Mouse (Mus musculus): ENCODE results near the gene Ttc39b.

The Ttc39b gene

GRCm38 (mm10) chr4:83233181-83234123 is 90.6 kb downstream of the Ttc39b start:
- DNase-seq (ENCODE audit: low read depth in 2 of 2, low spot score in 2 of 2): no peak

- no peak for DNase-seq (ENCODE audit: low read depth in 2 of 2, low spot score in 2 of 2)
These were observed 91.7 kb downstream of the Ttc39b start for GRCm38 (mm10) chr4:83232315-83232880.

GRCm38 (mm10) chr4:83228664-83229283 is 95.3 kb downstream of the Ttc39b start:
- no peak for DNase-seq (ENCODE audit: low read depth in 2 of 2, low spot score in 2 of 2)

GRCm38 (mm10) chr4:83228073-83228472 is 96.0 kb downstream of the Ttc39b start:
- DNase-seq (ENCODE audit: low read depth in 2 of 2, low spot score in 2 of 2): no peak

GRCm38 (mm10) chr4:83225633-83226360 is 98.3 kb downstream of the Ttc39b start:
- DNase-seq (ENCODE audit: low read depth in 2 of 2, low spot score in 2 of 2): no peak

GRCm38 (mm10) chr4:83224242-83224641 is 99.8 kb downstream of the Ttc39b start:
- no peak for DNase-seq (ENCODE audit: low read depth in 2 of 2, low spot score in 2 of 2)

GRCm38 (mm10) chr4:83223197-83223596 is 100.9 kb downstream of the Ttc39b start:
- DNase-seq (ENCODE audit: low read depth in 2 of 2, low spot score in 2 of 2): no peak

- DNase-seq (ENCODE audit: low read depth in 2 of 2, low spot score in 2 of 2): no peak
These were observed 103.1 kb downstream of the Ttc39b start for GRCm38 (mm10) chr4:83220761-83221557.

- no peak for DNase-seq (ENCODE audit: low read depth in 2 of 2, low spot score in 2 of 2)
These were observed 104.8 kb downstream of the Ttc39b start for GRCm38 (mm10) chr4:83219253-83219652.

- no peak for DNase-seq (ENCODE audit: low read depth in 2 of 2, low spot score in 2 of 2)
These were observed 106.9 kb downstream of the Ttc39b start for GRCm38 (mm10) chr4:83217128-83217527.

- DNase-seq (ENCODE audit: low read depth in 2 of 2, low spot score in 2 of 2): no peak
These were observed 107.7 kb downstream of the Ttc39b start for GRCm38 (mm10) chr4:83216381-83216780.

GRCm38 (mm10) chr4:83215776-83216175 is 108.3 kb downstream of the Ttc39b start:
- no peak for DNase-seq (ENCODE audit: low read depth in 2 of 2, low spot score in 2 of 2)

- no peak for DNase-seq (ENCODE audit: low read depth in 2 of 2, low spot score in 2 of 2)
These were observed 109.1 kb downstream of the Ttc39b start for GRCm38 (mm10) chr4:83214822-83215558.

GRCm38 (mm10) chr4:83213752-83214151 is 110.3 kb downstream of the Ttc39b start:
- DNase-seq (ENCODE audit: low read depth in 2 of 2, low spot score in 2 of 2): no peak

- no peak for DNase-seq (ENCODE audit: low read depth in 2 of 2, low spot score in 2 of 2)
These were observed 112.3 kb downstream of the Ttc39b start for GRCm38 (mm10) chr4:83211709-83212108.

GRCm38 (mm10) chr4:83210437-83210836 is 113.6 kb downstream of the Ttc39b start:
- DNase-seq (ENCODE audit: low read depth in 2 of 2, low spot score in 2 of 2): no peak

GRCm38 (mm10) chr4:83206803-83207586 is 117.1 kb downstream of the Ttc39b start:
- DNase-seq (ENCODE audit: low read depth in 2 of 2, low spot score in 2 of 2): no peak

GRCm38 (mm10) chr4:83206416-83206802 is 117.6 kb downstream of the Ttc39b start:
- no peak for DNase-seq (ENCODE audit: low read depth in 2 of 2, low spot score in 2 of 2)

- no peak for DNase-seq (ENCODE audit: low read depth in 2 of 2, low spot score in 2 of 2)
These were observed 124.7 kb downstream of the Ttc39b start for GRCm38 (mm10) chr4:83199391-83199790.
